Mouse (Mus musculus): Measurements from ENCODE around the gene Zfp638. TPM values are rescaled to one million over a fixed set of nuclear protein-coding genes. Genes with fewer than 3 reads are reported as not detected.
A peak's percentile ranks its signal among the peaks of the same experiment; 100 is the strongest.
"Not testable (repeated sequence)": the region's sequence is repeated elsewhere in the genome, so short reads cannot be mapped to it uniquely, and the experiment has no call there.

The Zfp638 gene
- polyA plus RNA-seq (2016; fragmentation: Nextera tagmentation; extraction: Ambion mirVana) = 29.7 and 30.5 TPM in 2 replicates

DNA sequence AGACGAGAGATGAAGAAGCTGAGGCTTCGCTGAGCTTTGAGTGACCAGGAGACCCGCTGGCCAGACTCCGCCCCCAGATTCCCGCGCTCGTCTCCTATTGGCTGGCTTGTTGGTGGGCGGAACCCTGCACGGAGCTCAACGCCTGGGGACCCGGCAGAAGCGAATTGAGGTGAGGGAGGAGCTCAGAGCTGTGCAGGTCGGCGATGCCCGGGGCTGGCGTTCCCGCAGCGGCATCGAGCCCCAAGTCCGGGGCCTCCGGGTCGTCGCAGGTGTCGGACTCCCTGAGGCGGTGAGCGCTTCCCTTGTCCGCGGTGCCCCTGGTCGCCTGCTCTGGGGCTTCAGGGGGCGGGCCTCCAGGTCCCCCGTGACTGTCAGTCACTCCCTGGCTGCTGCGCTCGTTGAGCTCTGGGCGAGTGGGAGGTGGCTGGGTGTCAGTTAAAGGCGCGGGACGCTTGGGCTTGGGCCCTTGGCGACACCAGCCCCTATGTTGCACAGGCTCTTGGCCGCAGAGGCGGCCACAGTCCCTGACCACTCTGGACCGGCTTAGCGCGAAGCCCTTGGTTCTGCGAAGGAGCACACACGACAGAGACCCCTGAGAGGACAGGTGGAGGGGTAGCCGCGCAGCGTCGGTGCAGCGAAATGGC, at the start of gene Zfp638:
Gene Zfp638 (plus strand): TSS at position 156 of the 644 bp plus-strand sequence.
- peak within 1 kb of the TSS; percentile 69 for H3K9ac ChIP-seq
- H3K36me3 ChIP-seq = no peaks in the 10 kb centered on the region
- peaks cover 8% of the 10 kb centered on the region; the same call in 1 of the 2 replicates for H3K27me3 ChIP-seq (replicated peaks)
- ATAC-seq = peak; percentile 96
- H3K9me3 ChIP-seq (replicated peaks) = no peaks in the 10 kb centered on the region
- H3K27ac ChIP-seq = peak within 1 kb of the TSS; percentile 45; the same call in 1 of the 2 replicates
- peaks cover 15% of the 10 kb centered on the region for H3K4me1 ChIP-seq
- under 1% methylated on average over 50 of the region's 50 CpGs for WGBS (ENCODE audit: insufficient replicate concordance)
- H3K4me2 ChIP-seq = peak within 1 kb of the TSS; percentile 92
- H3K4me3 ChIP-seq = peak within 1 kb of the TSS; percentile 67

DNA sequence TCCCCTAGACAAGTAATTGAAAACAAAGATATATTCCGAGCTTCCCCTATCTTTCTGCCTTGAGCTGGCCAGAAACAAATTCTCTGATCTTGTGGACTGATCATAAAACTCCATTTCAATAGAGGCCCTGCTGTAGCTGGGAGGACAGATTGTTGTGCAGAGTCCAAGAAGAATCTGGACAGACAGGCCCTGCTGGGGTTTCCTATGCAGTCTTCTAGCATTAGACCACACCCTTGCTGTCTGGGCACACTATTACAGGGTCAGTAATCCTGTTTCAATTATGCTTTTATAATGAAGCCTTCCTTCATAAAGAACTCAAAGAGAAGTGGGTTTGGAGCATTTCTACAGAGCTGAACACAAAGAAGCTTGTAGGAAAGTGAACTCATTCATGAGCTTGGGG, 47.9 kb upstream of the Zfp638 start:
- no peaks in the 10 kb centered on the region for H3K27me3 ChIP-seq (replicated peaks)
- WGBS (ENCODE audit: insufficient replicate concordance) = 81% methylated on average over 1 of the region's 1 CpGs
- no peak overlapping the region for H3K27ac ChIP-seq
- no peak overlapping the region for H3K4me2 ChIP-seq
- no peaks in the 10 kb centered on the region for H3K9me3 ChIP-seq (replicated peaks)
- H3K36me3 ChIP-seq = peaks cover 6% of the 10 kb centered on the region
- H3K4me3 ChIP-seq = no peak overlapping the region
- H3K4me1 ChIP-seq = no peaks in the 10 kb centered on the region
- H3K9ac ChIP-seq = no peak overlapping the region
- ATAC-seq = no peak

DNA sequence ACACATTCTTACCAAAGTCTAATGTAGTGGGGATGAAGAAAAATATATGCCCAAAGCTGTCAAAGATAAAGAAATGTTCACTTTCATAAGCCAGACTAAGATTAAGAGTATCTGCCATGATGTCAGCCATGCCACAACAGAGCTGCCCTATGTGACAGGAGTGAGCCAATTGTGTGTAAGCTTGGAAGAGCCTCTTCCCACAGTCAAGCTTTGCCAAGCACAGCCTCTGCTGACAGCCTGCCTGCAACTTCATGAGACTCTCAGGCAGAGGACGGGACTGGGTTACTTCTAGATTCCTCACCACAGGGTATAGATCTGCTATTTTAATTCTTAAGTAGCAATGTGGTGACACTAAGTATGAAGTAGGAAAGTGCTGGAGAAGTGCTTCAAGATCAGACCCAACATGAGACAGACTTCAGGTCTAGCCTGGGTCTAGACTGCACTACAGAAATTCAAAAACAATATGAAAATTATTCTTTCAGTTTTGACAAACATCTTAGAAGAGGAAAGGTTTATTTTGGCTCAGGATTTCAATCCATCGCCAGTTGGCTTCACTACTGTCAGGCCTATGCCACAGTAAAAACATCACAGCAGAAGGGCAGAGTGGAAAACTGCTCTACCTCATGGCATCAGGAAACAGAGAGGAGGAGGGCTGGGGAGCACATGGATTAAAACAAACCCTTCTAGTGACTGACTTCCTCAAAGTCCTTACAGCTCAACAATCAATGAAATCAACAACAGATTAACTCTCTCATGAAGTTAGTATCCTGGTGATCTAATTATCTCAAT, 46.0 kb upstream of the Zfp638 start:
- H3K4me2 ChIP-seq = no peak overlapping the region
- H3K4me3 ChIP-seq = no peak overlapping the region
- no peak overlapping the region for H3K9ac ChIP-seq
- WGBS (ENCODE audit: insufficient replicate concordance) = 65% methylated on average over 2 of the region's 2 CpGs
- no peak for ATAC-seq
- H3K27me3 ChIP-seq (replicated peaks) = no peaks in the 10 kb centered on the region
- H3K9me3 ChIP-seq (replicated peaks) = no peaks in the 10 kb centered on the region
- H3K36me3 ChIP-seq = peaks cover 3% of the 10 kb centered on the region; the same call in 1 of the 2 replicates
- H3K27ac ChIP-seq = no peak overlapping the region
- H3K4me1 ChIP-seq = no peaks in the 10 kb centered on the region

DNA sequence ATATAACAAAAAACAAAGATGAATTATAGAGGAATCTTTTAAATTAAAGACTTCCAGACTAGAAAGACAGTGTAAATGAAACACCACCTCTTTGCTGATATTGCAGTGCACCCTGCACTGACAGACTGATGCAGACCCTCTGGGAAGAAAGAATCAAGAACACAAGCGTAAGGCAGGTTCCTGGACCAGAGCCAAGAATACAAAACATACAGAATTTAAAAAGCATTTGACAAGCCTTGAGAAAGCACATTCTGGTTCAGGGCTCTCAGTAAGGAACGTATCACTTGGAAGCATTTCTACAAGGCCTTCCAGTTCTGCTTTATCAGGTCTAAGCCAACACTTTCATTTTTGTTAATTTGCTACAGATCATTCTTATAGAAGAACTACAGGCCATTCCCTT, 45.1 kb upstream of the Zfp638 start:
- Histone ChIP-seq H3K9me3 (replicated peaks) (no peaks in the 10 kb centered on the region), H3K4me1 (no peaks in the 10 kb centered on the region), H3K27me3 (replicated peaks) (no peaks in the 10 kb centered on the region), H3K9ac (no peak overlapping the region), H3K36me3 (peaks cover 3% of the 10 kb centered on the region; the same call in 1 of the 2 replicates), H3K27ac (no peak overlapping the region), H3K4me3 (no peak overlapping the region), H3K4me2 (no peak overlapping the region)
- ATAC-seq = no peak
- WGBS (ENCODE audit: insufficient replicate concordance) = 62% methylated on average over 2 of the region's 2 CpGs

DNA sequence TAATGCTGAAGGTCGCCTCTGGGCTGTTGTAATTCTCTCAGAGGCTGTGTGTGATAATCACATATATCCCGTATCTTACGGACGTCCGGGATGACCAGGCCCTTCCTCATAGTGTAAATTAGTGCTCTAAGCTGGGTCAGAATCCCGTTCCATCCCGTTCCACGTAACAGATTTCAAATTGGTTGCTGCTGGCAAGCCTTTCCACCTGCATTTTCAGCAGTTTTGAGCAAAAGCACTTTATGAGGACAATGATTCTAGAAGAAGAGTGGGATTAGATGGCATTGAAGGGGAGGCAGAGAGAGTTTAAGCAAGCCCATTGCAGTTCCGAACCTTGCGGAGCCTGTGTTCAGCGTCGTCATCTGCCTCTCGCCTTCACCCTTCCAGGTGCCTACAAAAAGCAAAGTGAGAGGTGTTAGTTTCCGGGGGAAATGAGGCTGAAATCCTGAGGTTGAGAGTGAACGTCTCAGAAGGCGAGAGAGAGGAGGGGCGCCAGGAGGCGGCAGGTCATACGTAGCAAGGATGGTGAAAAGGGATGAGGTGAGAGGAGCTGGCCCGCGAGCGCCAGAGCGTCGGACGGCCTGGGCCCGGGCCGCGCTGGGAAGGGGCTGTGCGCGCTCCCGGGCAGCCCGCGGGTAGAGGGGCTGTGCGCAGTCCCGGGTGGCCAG, 35.8 kb upstream of the Zfp638 start:
- 5% methylated on average over 35 of the region's 35 CpGs for WGBS (ENCODE audit: insufficient replicate concordance)
- H3K27me3 ChIP-seq (replicated peaks) = no peaks in the 10 kb centered on the region
- peak overlapping the region; percentile 76 for H3K9ac ChIP-seq
- no peaks in the 10 kb centered on the region for H3K36me3 ChIP-seq
- peak overlapping the region; percentile 92 for H3K4me2 ChIP-seq
- peaks cover 19% of the 10 kb centered on the region for H3K4me1 ChIP-seq
- peak overlapping the region; percentile 71 for H3K27ac ChIP-seq
- no peaks in the 10 kb centered on the region for H3K9me3 ChIP-seq (replicated peaks)
- no peak; the same call in 1 of the 2 replicates for ATAC-seq
- H3K4me3 ChIP-seq = peak overlapping the region; percentile 68

DNA sequence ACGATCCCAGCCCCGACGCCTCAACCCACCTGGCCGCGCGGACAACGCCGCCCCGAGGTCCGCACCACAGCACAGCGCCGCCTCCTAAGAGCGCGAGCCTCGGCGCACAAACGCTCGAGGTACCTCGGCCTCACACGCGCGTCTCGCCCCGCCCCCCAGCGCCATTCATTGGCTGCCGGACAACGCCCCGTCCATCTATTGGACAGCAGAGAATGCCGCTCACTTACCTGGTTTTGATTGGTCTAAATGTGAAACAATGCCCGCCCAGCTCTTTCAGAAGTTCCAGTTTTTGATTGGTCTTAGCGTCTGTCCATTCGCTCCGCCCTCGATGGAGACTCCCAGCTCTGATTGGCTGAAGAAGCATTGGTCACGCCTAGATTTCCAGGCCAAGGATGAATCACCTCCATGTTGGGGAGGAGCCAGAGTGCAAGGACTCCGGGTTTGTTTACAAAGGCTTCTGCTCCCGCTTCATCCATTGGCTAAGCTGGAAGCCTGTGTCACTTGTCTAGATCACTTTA, 35.2 kb upstream of the Zfp638 start, which contains the start of gene Paip2b:
Gene Paip2b (minus strand): TSS at position 136 of the 518 bp plus-strand sequence.
- H3K9me3 ChIP-seq (replicated peaks) = no peaks in the 10 kb centered on the region
- peak within 1 kb of the TSS; percentile 92 for H3K4me2 ChIP-seq
- no peaks in the 10 kb centered on the region for H3K27me3 ChIP-seq (replicated peaks)
- no peaks in the 10 kb centered on the region for H3K36me3 ChIP-seq
- WGBS (ENCODE audit: insufficient replicate concordance) = 1% methylated on average over 37 of the region's 37 CpGs
- ATAC-seq = peak; percentile 98
- peaks cover 19% of the 10 kb centered on the region for H3K4me1 ChIP-seq
- H3K4me3 ChIP-seq = peak within 1 kb of the TSS; percentile 68
- peak within 1 kb of the TSS; percentile 76 for H3K9ac ChIP-seq
- H3K27ac ChIP-seq = peak within 1 kb of the TSS; percentile 71

DNA sequence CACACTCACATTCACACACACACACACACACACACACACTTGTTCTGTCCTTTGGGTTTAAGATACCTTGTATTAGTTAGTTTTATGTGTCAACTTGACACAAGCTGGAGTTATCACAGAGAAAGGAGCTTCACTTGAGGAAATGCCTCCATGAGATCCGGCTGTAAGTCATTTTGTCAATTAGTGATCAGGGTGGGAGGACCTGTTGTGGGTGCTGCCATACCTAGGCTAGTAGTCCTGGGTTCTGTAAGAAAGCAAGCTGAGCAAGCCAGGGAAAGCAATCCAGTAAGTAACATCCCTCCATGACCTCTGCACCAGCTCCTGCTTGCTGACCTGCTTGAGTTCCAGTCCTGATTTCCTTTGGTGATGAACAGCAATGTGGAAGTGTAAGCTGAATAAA, 34.5 kb upstream of the Zfp638 start:
- 0 out of 2 replicates have a peak overlapping the region, but pooled peaks have one; percentile 54 for H3K27ac ChIP-seq
- not testable (repeated sequence) for H3K27me3 ChIP-seq (replicated peaks); H3K36me3 ChIP-seq; H3K9me3 ChIP-seq (replicated peaks); ATAC-seq
- WGBS (ENCODE audit: insufficient replicate concordance) = 69% methylated on average over 1 of the region's 1 CpGs
- peaks cover 19% of the 10 kb centered on the region for H3K4me1 ChIP-seq
- H3K4me2 ChIP-seq = peak overlapping the region; percentile 92
- H3K9ac ChIP-seq = 0 out of 2 replicates have a peak overlapping the region, but pooled peaks have one; percentile 48
- peak overlapping the region; percentile 68 for H3K4me3 ChIP-seq

DNA sequence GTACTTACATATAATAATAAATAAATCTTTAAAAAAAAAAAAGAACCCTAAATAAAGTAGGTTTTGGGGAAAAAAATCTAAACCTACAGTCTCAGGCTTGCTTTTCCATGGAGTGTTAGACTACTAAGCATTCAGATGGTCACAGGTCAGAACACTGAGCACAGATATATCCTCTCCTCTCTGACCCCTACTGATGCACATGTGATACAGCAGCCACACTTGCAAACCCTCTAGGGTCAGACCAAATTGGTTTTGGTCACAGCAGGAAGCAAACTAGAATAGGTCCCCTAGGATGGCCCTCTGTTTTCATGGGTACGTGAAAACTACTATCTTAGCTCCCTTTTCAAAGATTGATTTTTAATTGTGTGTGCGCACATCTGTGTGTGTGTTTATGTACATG, 30.1 kb upstream of the Zfp638 start:
- Histone ChIP-seq H3K36me3 (no peaks in the 10 kb centered on the region), H3K4me1 (peaks cover 8% of the 10 kb centered on the region; the same call in 1 of the 2 replicates), H3K27me3 (replicated peaks) (no peaks in the 10 kb centered on the region), H3K9me3 (replicated peaks) (no peaks in the 10 kb centered on the region), H3K27ac (no peak overlapping the region), H3K4me2 (no peak overlapping the region), H3K4me3 (no peak overlapping the region), H3K9ac (no peak overlapping the region)
- ATAC-seq = no peak
- WGBS (ENCODE audit: insufficient replicate concordance) = 74% methylated on average over 2 of the region's 2 CpGs

DNA sequence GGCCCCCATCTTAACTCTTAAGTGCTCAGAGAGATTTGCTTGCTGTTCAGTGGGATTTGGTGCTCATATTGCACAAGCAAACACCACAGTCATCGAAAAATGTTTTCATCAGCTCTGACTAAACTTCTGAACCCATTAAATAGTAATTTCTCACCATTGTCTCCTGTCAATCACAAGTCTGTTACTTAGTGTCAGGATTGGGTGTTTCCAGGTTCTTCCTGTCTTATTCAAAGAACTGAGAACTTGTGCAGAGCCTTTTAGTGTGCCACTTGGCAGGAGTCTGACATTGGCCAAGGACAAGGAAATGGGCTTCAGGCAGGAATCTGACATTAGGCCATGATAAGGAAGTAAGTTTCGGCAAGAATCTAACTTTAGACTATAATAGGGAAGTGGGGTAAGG, 28.9 kb upstream of the Zfp638 start:
- Histone ChIP-seq H3K4me2 (no peak overlapping the region), H3K4me1 (no peaks in the 10 kb centered on the region), H3K27me3 (replicated peaks) (no peaks in the 10 kb centered on the region), H3K9me3 (replicated peaks) (no peaks in the 10 kb centered on the region), H3K36me3 (no peaks in the 10 kb centered on the region), H3K27ac (no peak overlapping the region), H3K4me3 (no peak overlapping the region), H3K9ac (no peak overlapping the region)
- no peak for ATAC-seq
- WGBS (ENCODE audit: insufficient replicate concordance) = 48% methylated on average over 2 of the region's 2 CpGs

DNA sequence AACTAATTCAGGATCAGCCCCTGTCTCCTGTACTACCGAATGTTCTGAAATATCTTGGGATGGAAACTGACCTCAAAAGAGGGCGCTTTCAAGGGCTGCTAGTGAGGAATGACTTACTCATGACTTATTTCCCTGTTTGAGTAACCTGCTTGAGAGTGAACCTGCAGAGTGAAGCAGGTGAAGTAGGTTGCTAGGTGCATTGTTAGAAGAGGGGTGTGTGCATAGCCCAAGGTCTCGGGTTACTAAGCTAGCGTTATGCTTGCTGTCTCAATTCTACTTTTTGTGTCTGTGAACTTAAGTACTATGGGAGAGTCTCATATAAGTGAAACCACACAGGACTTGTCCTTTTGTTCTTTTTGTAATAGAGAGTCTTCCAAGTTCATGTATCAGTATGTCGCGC, 26.8 kb upstream of the Zfp638 start:
- no peak overlapping the region for H3K4me2 ChIP-seq
- no peak overlapping the region for H3K9ac ChIP-seq
- no peaks in the 10 kb centered on the region for H3K27me3 ChIP-seq (replicated peaks)
- ATAC-seq = no peak
- no peak overlapping the region for H3K4me3 ChIP-seq
- H3K9me3 ChIP-seq (replicated peaks) = no peaks in the 10 kb centered on the region
- no peak overlapping the region for H3K27ac ChIP-seq
- no peaks in the 10 kb centered on the region for H3K4me1 ChIP-seq
- no peaks in the 10 kb centered on the region for H3K36me3 ChIP-seq
- 77% methylated on average over 6 of the region's 6 CpGs for WGBS (ENCODE audit: insufficient replicate concordance)

DNA sequence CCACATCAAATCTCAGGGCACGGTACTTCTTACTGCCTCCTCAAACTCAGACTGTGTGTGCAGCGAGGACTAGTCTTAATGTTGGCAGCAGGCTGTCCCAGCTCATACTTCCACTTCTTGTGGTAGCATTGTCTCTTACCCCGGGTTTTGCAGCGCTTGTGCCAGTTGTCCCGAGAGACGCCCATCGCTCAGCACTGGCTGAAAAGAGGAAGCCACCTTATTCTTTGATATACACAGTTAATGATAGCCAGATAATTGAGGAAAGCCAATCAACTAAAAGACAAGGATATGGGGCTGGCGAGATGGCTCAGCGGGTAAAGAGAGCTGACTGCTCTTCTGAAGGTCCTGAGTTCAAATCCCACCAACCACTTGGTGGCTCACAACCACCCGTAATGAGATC, 22.0 kb upstream of the Zfp638 start:
- ATAC-seq = no peak
- H3K9me3 ChIP-seq (replicated peaks) = no peaks in the 10 kb centered on the region
- no peaks in the 10 kb centered on the region for H3K36me3 ChIP-seq
- H3K4me1 ChIP-seq = no peaks in the 10 kb centered on the region
- no peak overlapping the region for H3K4me2 ChIP-seq
- no peak overlapping the region for H3K9ac ChIP-seq
- no peak overlapping the region for H3K4me3 ChIP-seq
- H3K27me3 ChIP-seq (replicated peaks) = no peaks in the 10 kb centered on the region
- WGBS (ENCODE audit: insufficient replicate concordance) = 69% methylated on average over 10 of the region's 10 CpGs
- no peak overlapping the region for H3K27ac ChIP-seq
